ENCODE assay signal across 20 mouse cellular contexts in genomic region chr14:76684327-76684726, GRCm38 (mm10).
"Had no signal": no experiment of that assay in that cellular context is flagged by ENCODE, and none has a peak within 500 bp of the region (broad histone marks: within the 10 kb centered on the region; RNA-seq: fewer than 3 reads in every experiment).

No protein-coding gene starts in this region.

- H3K9me3 ChIP-seq: lung, embryonic 15.5 days; midbrain, embryonic 10.5 days; midbrain, embryonic 12.5 days; neural tube, embryonic 13.5 days; neural tube, embryonic 15.5 days had no signal

- H3K4me3 ChIP-seq: lung, embryonic 15.5 days; midbrain, embryonic 10.5 days; midbrain, embryonic 12.5 days; myocyte; neural tube, embryonic 13.5 days; neural tube, embryonic 15.5 days had no signal

- H3K36me3 ChIP-seq: lung, embryonic 15.5 days; midbrain, embryonic 10.5 days; midbrain, embryonic 12.5 days; neural tube, embryonic 13.5 days; neural tube, embryonic 15.5 days had no signal

- ATAC-seq: lung, postnatal 0 days; midbrain, embryonic 16.5 days had no signal

- H3K27ac ChIP-seq: midbrain, embryonic 12.5 days; neural tube, embryonic 15.5 days had no signal

- H3K27me3 ChIP-seq: lung, embryonic 15.5 days; neural tube, embryonic 13.5 days; neural tube, embryonic 15.5 days had no signal

- DNase-seq: lung, adult 18-20 months; lung, postnatal 14 days; lung, postnatal 4 days; midbrain, embryonic 14.5 days; retina, postnatal 1 day; right cerebral cortex, adult 18-20 months; right cerebral cortex, postnatal 25 days; right cerebral cortex, postnatal 4 days; spleen, adult 18-20 months; thymus, adult 18-20 months; thymus, postnatal 14 days; thymus, postnatal 36 days had no signal

- H3K4me2 ChIP-seq: lung, embryonic 15.5 days; midbrain, embryonic 12.5 days; neural tube, embryonic 13.5 days; neural tube, embryonic 15.5 days had no signal

- H3K9ac ChIP-seq: lung, embryonic 15.5 days; midbrain, embryonic 12.5 days; neural tube, embryonic 13.5 days; neural tube, embryonic 15.5 days had no signal
